Comparison of ENCODE assay signal across 11 mouse cellular contexts in genomic region chr11:102632725-102633124, GRCm38 (mm10). TPM values are rescaled to one million over a fixed set of nuclear protein-coding genes. Genes with fewer than 3 reads are reported as not detected.
DNase-seq lines count a peak whose midpoint lies in the region; ATAC-seq and TF ChIP-seq lines count a peak whose summit lies in the region.
"Had no signal": no experiment of that assay in that cellular context is flagged by ENCODE, and none has a peak within 500 bp of the region (broad histone marks: within the 10 kb centered on the region; RNA-seq: fewer than 3 reads in every experiment).

No protein-coding gene starts in this region.

- H3K4me3 ChIP-seq in heart, embryonic 10.5 days: peak overlapping the region; percentile 48
- H3K4me3 ChIP-seq in ES-E14 (ENCODE audit: insufficient read depth in 1 of 2, low read depth in 1 of 2, low read length in 2 of 2, poor library complexity in 1 of 2, severe bottlenecking in 1 of 2): peak overlapping the region; percentile 49 to 70; a peak in 2 of 4 replicates
- H3K4me3 ChIP-seq in hindbrain, embryonic 14.5 days (replicated peaks; ENCODE audit: low read length): no peak overlapping the region
- no peak overlapping the region for H3K4me3 ChIP-seq in midbrain, embryonic 11.5 days (ENCODE audit: low read depth, low read length)

- peaks cover 62% of the 10 kb centered on the region for H3K4me1 ChIP-seq in heart, embryonic 10.5 days
- H3K4me1 ChIP-seq in ES-E14 (ENCODE audit: control insufficient read depth in 2 of 2, insufficient read depth in 2 of 2, low read length in 2 of 2, poor library complexity in 1 of 2): peaks cover 0 to 23% of the 10 kb centered on the region in 2 experiments; a peak in 2 of 4 replicates
- H3K4me1 ChIP-seq in hindbrain, embryonic 14.5 days (replicated peaks; ENCODE audit: control insufficient read depth, insufficient read depth, low read length): 0 out of 2 replicates have a peak, but pooled peaks cover 5% of the 10 kb centered on the region
- peaks cover 20% of the 10 kb centered on the region for H3K4me1 ChIP-seq in midbrain, embryonic 11.5 days (ENCODE audit: control insufficient read depth, insufficient read depth, low read length)

- H3K27me3 ChIP-seq in heart, embryonic 10.5 days (ENCODE audit: insufficient read depth, poor library complexity, severe bottlenecking): no peaks in the 10 kb centered on the region
- 0 out of 2 replicates have a peak, but pooled peaks cover 8% of the 10 kb centered on the region for H3K27me3 ChIP-seq in hindbrain, embryonic 14.5 days (ENCODE audit: control insufficient read depth, insufficient read depth, low read length)
- no peaks in the 10 kb centered on the region for H3K27me3 ChIP-seq in midbrain, embryonic 11.5 days (ENCODE audit: control insufficient read depth, insufficient read depth, low read length)

- H3K9ac ChIP-seq in ES-E14 (ENCODE audit: insufficient read depth, low read depth, low read length, poor library complexity, severe bottlenecking): peak overlapping the region; percentile 55; the same call in 1 of the 2 replicates
- no peak overlapping the region for H3K9ac ChIP-seq in hindbrain, embryonic 14.5 days
- H3K9ac ChIP-seq in midbrain, embryonic 11.5 days (ENCODE audit: low read length): 0 out of 2 replicates have a peak overlapping the region, but pooled peaks have one; percentile 2

- DNase-seq in heart, embryonic 10.5 days (ENCODE audit: low spot score): no peak
- DNase-seq in heart, adult 11 months: no peak
- no peak for DNase-seq in ES-E14 (ENCODE audit: low read depth, low spot score)
- no peak for DNase-seq in hindbrain, embryonic 14.5 days (ENCODE audit: low spot score)
- no peak for DNase-seq in midbrain, embryonic 11.5 days (ENCODE audit: low spot score, missing footprints)
- DNase-seq in right cerebral cortex, postnatal 4 days: no peak
- no peak for DNase-seq in left cerebral cortex, postnatal 36 days (ENCODE audit: low spot score in 2 of 2)
- DNase-seq: cerebellum, postnatal 14 days had no signal

- in situ Hi-C loops in ES-E14 (cut with MboI; ENCODE audit: low sequenced_read_pairs in 2 of 2, unreplicated experiment in 2 of 2): no loop called here

- peak overlapping the region; percentile 37; the same call in 1 of the 2 replicates for H3K4me2 ChIP-seq in hindbrain, embryonic 14.5 days (replicated peaks)
- peak overlapping the region; percentile 16; the same call in 1 of the 2 replicates for H3K4me2 ChIP-seq in midbrain, embryonic 11.5 days

- ATAC-seq in hindbrain, embryonic 14.5 days (ENCODE audit: low FRiP score): no peak
- ATAC-seq in midbrain, embryonic 11.5 days (ENCODE audit: low FRiP score): no peak
- ATAC-seq in erythroid progenitor cell, adult 5-6 weeks (replicated peaks; ENCODE audit: low FRiP score, poor library complexity, severe bottlenecking): no peak

- H3K9me3 ChIP-seq in heart, embryonic 10.5 days: no peaks in the 10 kb centered on the region
- no peaks in the 10 kb centered on the region for H3K9me3 ChIP-seq in ES-E14 (ENCODE audit: control insufficient read depth, insufficient read depth, low read depth, low read length)
- H3K9me3 ChIP-seq in hindbrain, embryonic 14.5 days (ENCODE audit: control insufficient read depth, low read length): no peaks in the 10 kb centered on the region
- no peaks in the 10 kb centered on the region for H3K9me3 ChIP-seq in midbrain, embryonic 11.5 days (ENCODE audit: control insufficient read depth, low read length)

- WGBS in heart, embryonic 10.5 days: 3% methylated on average over 12 of the region's 13 CpGs
- 7% methylated on average over 10 of the region's 13 CpGs for WGBS in hindbrain, embryonic 14.5 days
- WGBS in midbrain, embryonic 11.5 days: 1% methylated on average over 11 of the region's 13 CpGs

- no peaks in the 10 kb centered on the region for H3K36me3 ChIP-seq in heart, embryonic 10.5 days
- no peaks in the 10 kb centered on the region for H3K36me3 ChIP-seq in ES-E14 (ENCODE audit: control insufficient read depth, insufficient read depth, low read length, poor library complexity, severe bottlenecking)
- H3K36me3 ChIP-seq in hindbrain, embryonic 14.5 days (replicated peaks; ENCODE audit: control insufficient read depth, insufficient read depth): no peaks in the 10 kb centered on the region
- H3K36me3 ChIP-seq in midbrain, embryonic 11.5 days (ENCODE audit: control insufficient read depth, insufficient read depth, low read length): no peaks in the 10 kb centered on the region

- intact Hi-C loops in left cerebral cortex, postnatal 36 days (cut with DNase I): no loop called here

- H3K27ac ChIP-seq in heart, embryonic 10.5 days: peak overlapping the region; percentile 82
- H3K27ac ChIP-seq in ES-E14 (ENCODE audit: insufficient read depth, low read depth, low read length, poor library complexity, severe bottlenecking): no peak overlapping the region
- no peak overlapping the region for H3K27ac ChIP-seq in hindbrain, embryonic 14.5 days
- no peak overlapping the region for H3K27ac ChIP-seq in midbrain, embryonic 11.5 days (ENCODE audit: low read depth, low read length)

TF ChIP-seq in ES-E14, 5 proteins besides CTCF, POLR2A, EP300 and RAD21:
- TF ChIP-seq ZC3H11A (IDR thresholded peaks at IDR 0.05; ENCODE audit: borderline replicate concordance, low read depth, low read length) (no peak), MAFK (IDR thresholded peaks at IDR 0.05; ENCODE audit: insufficient read depth, low read depth, low read length) (no peak), HCFC1 (IDR thresholded peaks at IDR 0.05; ENCODE audit: borderline replicate concordance, insufficient read depth, low read length) (no peak), ZNF384 (IDR thresholded peaks at IDR 0.05; ENCODE audit: low read depth, low read length) (no peak), CHD2 (IDR thresholded peaks at IDR 0.05; ENCODE audit: low read depth, low read length) (no peak)

RNA-seq across cellular contexts. Expression of gene Fzd2, which starts 28.5 kb away (rescaled TPM):
- polyA plus RNA-seq in heart, embryonic 10.5 days (2016; fragmentation: Nextera tagmentation; extraction: Ambion mirVana): 22.9 and 34.5 TPM in 2 replicates
- 26.4 and 27.9 TPM in 2 replicates for total RNA-seq in ES-E14 (2012; rRNA removed)
- 8.2 and 9.2 TPM in 2 replicates for polyA plus RNA-seq in hindbrain, embryonic 14.5 days (2014; fragmentation: Nextera tagmentation; extraction: Ambion mirVana)
- 27.1 and 27.3 TPM in 2 replicates for polyA plus RNA-seq in midbrain, embryonic 11.5 days (2014; fragmentation: Nextera tagmentation; extraction: Ambion mirVana)
- total RNA-seq in left cerebral cortex, postnatal 36 days (2021): 10 to 100 TPM; 10.5 to 12.7 TPM
- not detected in 2 replicates for total RNA-seq in erythroid progenitor cell, adult 5-6 weeks (2015; ENCODE audit: low replicate concordance)
- total RNA-seq in erythroid progenitor cell, adult 5-6 weeks (2017; ENCODE audit: low replicate concordance): not detected in 2 replicates
- total RNA-seq: granulocyte monocyte progenitor cell, adult 5-6 weeks had no signal

RNA-seq across cellular contexts. Expression of gene Meioc, which starts 30.8 kb away (rescaled TPM):
- 0.53 and 1.2 TPM in 2 replicates for polyA plus RNA-seq in heart, embryonic 10.5 days (2016; fragmentation: Nextera tagmentation; extraction: Ambion mirVana)
- total RNA-seq in ES-E14 (2012; rRNA removed): 9.0 and 9.8 TPM in 2 replicates
- polyA plus RNA-seq in hindbrain, embryonic 14.5 days (2014; fragmentation: Nextera tagmentation; extraction: Ambion mirVana): 0.16 TPM in 1 of 2 replicates, not detected in the other
- polyA plus RNA-seq in midbrain, embryonic 11.5 days (2014; fragmentation: Nextera tagmentation; extraction: Ambion mirVana): 0.40 and 0.62 TPM in 2 replicates
- total RNA-seq in left cerebral cortex, postnatal 36 days (2021): not detected
- total RNA-seq in erythroid progenitor cell, adult 5-6 weeks (2015; ENCODE audit: low replicate concordance): not detected in 2 replicates
- total RNA-seq in erythroid progenitor cell, adult 5-6 weeks (2017; ENCODE audit: low replicate concordance): not detected in 2 replicates
- total RNA-seq: granulocyte monocyte progenitor cell, adult 5-6 weeks; liver, adult 2 months had no signal
- polyA plus RNA-seq: liver, adult 2 months had no signal

RNA-seq across cellular contexts. Expression of gene Gm11627, which starts 53.5 kb away (rescaled TPM):
- polyA plus RNA-seq in heart, embryonic 10.5 days (2016; fragmentation: Nextera tagmentation; extraction: Ambion mirVana): 11.6 and 13.5 TPM in 2 replicates
- 5.2 and 7.5 TPM in 2 replicates for total RNA-seq in ES-E14 (2012; rRNA removed)
- polyA plus RNA-seq in hindbrain, embryonic 14.5 days (2014; fragmentation: Nextera tagmentation; extraction: Ambion mirVana): 3.7 and 4.3 TPM in 2 replicates
- 13.9 and 14.6 TPM in 2 replicates for polyA plus RNA-seq in midbrain, embryonic 11.5 days (2014; fragmentation: Nextera tagmentation; extraction: Ambion mirVana)
- total RNA-seq in left cerebral cortex, postnatal 36 days (2021): 1 to 10 TPM; 5.0 to 8.7 TPM
- total RNA-seq in erythroid progenitor cell, adult 5-6 weeks (2015; ENCODE audit: low replicate concordance): not detected in 2 replicates
- not detected in 2 replicates for total RNA-seq in erythroid progenitor cell, adult 5-6 weeks (2017; ENCODE audit: low replicate concordance)
- total RNA-seq: granulocyte monocyte progenitor cell, adult 5-6 weeks; liver, adult 2 months had no signal
- polyA plus RNA-seq: liver, adult 2 months had no signal

Comparison
In these comparisons a context has a peak if more than half of its experiments do, and no peak if none do; other contexts are left out.
1. H3K4me3 ChIP-seq: peak in heart, embryonic 10.5 days (single experiment) and ES-E14 (2 of 2); none in hindbrain, embryonic 14.5 days (single experiment) and midbrain, embryonic 11.5 days (single experiment).
2. RNA of gene Fzd2, which starts 28.5 kb away (total RNA-seq): 26.4 to 27.9 TPM in ES-E14 and 10.5 to 12.7 TPM in left cerebral cortex, postnatal 36 days; not detected in erythroid progenitor cell, adult 5-6 weeks; every median in the first group is over 10 times any median in the second.
3. RNA of gene Meioc, which starts 30.8 kb away (total RNA-seq): 9.0 to 9.8 TPM in ES-E14; not detected in left cerebral cortex, postnatal 36 days and not detected in erythroid progenitor cell, adult 5-6 weeks; every median in the first group is over 10 times any median in the second.